Mouse (Mus musculus) olfactory bulb, adult 2 months (tissue): ENCODE data around the gene Ctdspl. TPM values are rescaled to one million over a fixed set of nuclear protein-coding genes. Genes with fewer than 3 reads are reported as not detected.

ENCODE experiments used
- H3K27ac ChIP-seq: fragments of 200-500 bp; 2 replicates; pipeline ENCODE4 v1.5.1; 2012; ENCODE audit warnings: low read depth, low read length; ENCODE audit not compliant: insufficient read depth
- H3K4me1 ChIP-seq: fragments of 200-500 bp; 2 replicates; pipeline ENCODE4 v1.6.1; 2012; ENCODE audit warnings: low read length; ENCODE audit not compliant: control insufficient read depth, insufficient read depth
- H3K4me3 ChIP-seq: fragments of 200-500 bp; 2 replicates; pipeline ENCODE4 v1.5.1; 2012; ENCODE audit warnings: mild to moderate bottlenecking, low read depth, low read length, moderate library complexity; ENCODE audit not compliant: insufficient read depth
- CTCF ChIP-seq: fragments of 200-500 bp; IDR thresholded peaks from 2 replicates; pipeline ENCODE4 v1.5.1; 2012; ENCODE audit warnings: low read depth, mild to moderate bottlenecking, low read length, moderate library complexity; ENCODE audit not compliant: insufficient read depth
- POLR2A ChIP-seq: fragments of 200-500 bp; IDR thresholded peaks from 2 replicates; pipeline ENCODE4 v1.6.1; 2012; ENCODE audit warnings: mild to moderate bottlenecking, low read depth, low read length, moderate library complexity; ENCODE audit not compliant: insufficient read depth
- WGBS: fragments of 180-500 bp; shearing (Covaris S2); methylation state at CpG from one replicate; pipeline ENCODE4 v1.1.7; 2018; 5-methylcytosine and 5-hydroxymethylcytosine counted together
- polyA plus RNA-seq: library from polyadenylated mRNA; stranded (reverse); fragments of >200 nt; gene quantifications from 2 replicates; pipeline ENCODE4 v1.2.4, GENCODE M21; 2012; ENCODE audit warnings: low replicate concordance; ENCODE audit not compliant: missing spikeins, insufficient read depth, insufficient read length

Ctdspl gene
- polyA plus RNA-seq, 1 experiment: not detected

GRCm38 (mm10) chr9:118973028-118973427 lies 46.8 kb downstream of the Ctdspl start:
- H3K4me1 ChIP-seq: peaks cover 34% of the 10 kb centered on the region
- H3K27ac ChIP-seq: peak overlapping the region; percentile 6; the same call in 1 of the 2 replicates
- H3K4me3 ChIP-seq: no peak overlapping the region
- TF ChIP-seq CTCF (no peak), POLR2A (no peak)
- WGBS: 85% methylated on average over 7 of the region's 7 CpGs

- Histone ChIP-seq H3K4me1 (peaks cover 34% of the 10 kb centered on the region), H3K4me3 (no peak overlapping the region), H3K27ac (peak overlapping the region; percentile 35; the same call in 1 of the 2 replicates)
- 76% methylated on average over 5 of the region's 5 CpGs for WGBS
- TF ChIP-seq POLR2A (no peak), CTCF (no peak)
Observed at GRCm38 (mm10) chr9:118973566-118973965, 47.3 kb downstream of the Ctdspl start.

- H3K27ac ChIP-seq: peak overlapping the region; percentile 35
- 21% methylated on average over 5 of the region's 5 CpGs for WGBS
- peaks cover 34% of the 10 kb centered on the region for H3K4me1 ChIP-seq
- H3K4me3 ChIP-seq: no peak overlapping the region
- TF ChIP-seq POLR2A (no peak), CTCF (no peak)
Observed at GRCm38 (mm10) chr9:118974148-118974547, 47.9 kb downstream of the Ctdspl start.

GRCm38 (mm10) chr9:118975211-118975671 lies 49.0 kb downstream of the Ctdspl start:
- H3K27ac ChIP-seq: no peak overlapping the region
- 78% methylated on average over 11 of the region's 11 CpGs for WGBS
- TF ChIP-seq POLR2A (no peak), CTCF (no peak)
- H3K4me1 ChIP-seq: peaks cover 37% of the 10 kb centered on the region
- no peak overlapping the region for H3K4me3 ChIP-seq

DNA sequence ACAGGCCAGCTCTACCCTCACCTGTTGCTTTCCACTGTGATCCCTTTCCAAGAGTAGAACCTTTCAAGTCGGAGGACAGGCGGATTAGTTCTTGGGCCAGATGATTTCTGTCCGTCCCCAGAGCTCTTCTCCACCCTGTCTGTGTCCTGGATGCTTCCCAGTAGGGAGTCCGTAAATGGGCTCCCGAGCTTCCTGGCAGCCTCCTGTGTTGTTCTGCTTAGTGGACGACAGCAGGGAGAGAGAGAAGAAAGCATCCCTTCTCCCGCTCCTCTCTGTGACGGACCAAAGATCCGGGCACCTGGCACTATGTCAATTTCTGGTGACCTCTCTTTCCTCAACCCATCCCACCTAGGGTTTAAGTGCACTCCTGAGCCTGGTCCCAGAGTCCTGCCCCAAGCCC lies 49.5 kb downstream of the Ctdspl start:
- WGBS: 68% methylated on average over 9 of the region's 9 CpGs
- H3K4me1 ChIP-seq: peaks cover 42% of the 10 kb centered on the region
- TF ChIP-seq CTCF: no peak
- no peak for TF ChIP-seq POLR2A
- no peak overlapping the region for H3K4me3 ChIP-seq
- no peak overlapping the region for H3K27ac ChIP-seq

DNA sequence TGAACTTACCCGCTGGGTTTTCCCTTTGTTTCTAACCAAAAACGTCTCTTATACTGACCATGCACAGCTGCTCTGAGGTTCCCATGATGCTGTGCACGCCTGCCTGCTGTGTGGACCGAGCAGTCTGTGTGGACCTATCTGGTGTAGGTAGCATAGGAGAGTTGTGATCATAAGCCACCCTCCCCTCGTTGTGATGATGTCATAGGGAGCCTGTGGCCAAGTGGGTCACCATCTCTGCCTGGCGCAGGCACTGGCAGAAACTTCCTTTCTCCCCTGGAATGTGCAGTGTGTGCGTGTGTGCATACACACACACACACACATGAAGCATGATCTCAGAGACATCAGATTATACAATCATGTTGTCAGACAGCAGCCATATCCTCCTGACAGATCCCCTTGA lies 50.3 kb downstream of the Ctdspl start:
- WGBS: 63% methylated on average over 7 of the region's 7 CpGs

DNA sequence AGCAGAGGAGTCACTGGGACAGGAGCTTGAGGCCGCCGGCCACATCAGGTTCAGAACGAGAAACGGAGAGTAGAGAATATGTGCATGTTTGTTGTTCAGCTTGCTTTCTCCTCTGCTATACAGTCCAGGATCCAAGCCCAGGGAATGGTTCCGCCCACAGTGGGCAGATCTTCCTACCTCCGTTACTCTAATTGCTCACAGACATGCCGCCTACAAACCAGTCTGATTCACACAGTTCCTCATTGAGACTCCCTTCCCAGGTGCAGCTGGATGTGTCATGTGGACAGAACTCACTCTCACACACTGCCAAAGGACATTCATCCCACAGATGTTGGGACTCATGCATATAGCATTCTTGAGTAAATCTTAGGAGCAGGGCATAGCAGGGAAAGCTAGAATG lies 51.2 kb downstream of the Ctdspl start:
- TF ChIP-seq CTCF (no peak), POLR2A (no peak)
- H3K4me1 ChIP-seq: peaks cover 53% of the 10 kb centered on the region
- no peak overlapping the region for H3K27ac ChIP-seq
- WGBS: 89% methylated on average over 7 of the region's 7 CpGs
- H3K4me3 ChIP-seq: no peak overlapping the region

More for the DNA sequence above, 50.3 kb downstream of the Ctdspl start:
- no peak overlapping the region for H3K4me3 ChIP-seq
- H3K27ac ChIP-seq: no peak overlapping the region
- peaks cover 46% of the 10 kb centered on the region for H3K4me1 ChIP-seq
- TF ChIP-seq POLR2A (no peak), CTCF (no peak)

DNA sequence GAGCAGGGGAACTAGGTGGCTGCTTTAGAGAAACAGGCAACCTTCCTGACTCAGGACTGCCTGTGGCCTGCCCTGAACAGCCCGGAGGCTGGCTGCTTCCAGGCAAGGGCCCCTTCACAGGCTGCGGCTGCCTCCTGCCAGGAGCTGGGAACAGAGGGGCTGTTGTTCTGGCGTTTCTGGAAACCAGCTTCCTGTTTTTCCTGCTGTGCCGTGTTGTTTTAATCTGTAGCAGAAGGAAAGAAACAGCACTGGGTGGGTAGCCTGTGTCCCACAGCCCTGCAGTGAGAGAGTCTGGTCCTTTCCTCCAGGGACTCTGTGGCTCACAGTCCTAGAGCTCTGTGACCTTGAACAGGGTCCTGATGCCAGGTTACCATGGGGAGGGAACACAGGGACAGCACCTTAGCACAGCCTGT lies 54.2 kb downstream of the Ctdspl start:
- 16% methylated on average over 4 of the region's 4 CpGs for WGBS
- Histone ChIP-seq H3K4me1 (peaks cover 38% of the 10 kb centered on the region), H3K4me3 (no peak overlapping the region), H3K27ac (peak overlapping the region; percentile 66)
- TF ChIP-seq POLR2A (no peak), CTCF (no peak)

- TF ChIP-seq POLR2A (no peak), CTCF (no peak)
- Histone ChIP-seq H3K27ac (no peak overlapping the region), H3K4me3 (no peak overlapping the region), H3K4me1 (peaks cover 46% of the 10 kb centered on the region)
- WGBS: 76% methylated on average over 15 of the region's 15 CpGs
Observed at GRCm38 (mm10) chr9:118984650-118985432, 58.6 kb downstream of the Ctdspl start.

GRCm38 (mm10) chr9:118986286-118986685 lies 60.0 kb downstream of the Ctdspl start:
- no peak overlapping the region for H3K27ac ChIP-seq
- WGBS: 70% methylated on average over 11 of the region's 11 CpGs
- peaks cover 44% of the 10 kb centered on the region for H3K4me1 ChIP-seq
- no peak overlapping the region for H3K4me3 ChIP-seq
- TF ChIP-seq CTCF (no peak), POLR2A (no peak)
